Mouse (Mus musculus) left cerebral cortex, adult 8-10 months (tissue): ENCODE measurements at regions not wholly inside any gene's neighbourhood (a gene's known extent, or its start where the extent isn't known, plus 50 kb on each side); places are given as distances from the start of the nearest gene placed in this dataset.

Experiments used
- DNase-seq, 2 experiments: peaks; one replicate each; pipeline ENCODE4 v3.0.0; 2022; ENCODE audit warnings: low spot score in 2 of 2

GRCm38 (mm10) chr12:49732351-49732750 is 347.4 kb downstream of the Gm43517 start:
- DNase-seq, result no peak

GRCm38 (mm10) chr12:49737100-49737499 is 352.1 kb downstream of the Gm43517 start:
- no peak for DNase-seq

- peak; percentile 12 to 17 for DNase-seq
Measured at GRCm38 (mm10) chr12:49739960-49740740, 355.2 kb downstream of the Gm43517 start.

- DNase-seq, result no peak
Measured at GRCm38 (mm10) chr12:49743402-49743801, 358.4 kb downstream of the Gm43517 start.

GRCm38 (mm10) chr12:49747081-49747480 is 362.1 kb downstream of the Gm43517 start:
- DNase-seq, result no peak

DNA sequence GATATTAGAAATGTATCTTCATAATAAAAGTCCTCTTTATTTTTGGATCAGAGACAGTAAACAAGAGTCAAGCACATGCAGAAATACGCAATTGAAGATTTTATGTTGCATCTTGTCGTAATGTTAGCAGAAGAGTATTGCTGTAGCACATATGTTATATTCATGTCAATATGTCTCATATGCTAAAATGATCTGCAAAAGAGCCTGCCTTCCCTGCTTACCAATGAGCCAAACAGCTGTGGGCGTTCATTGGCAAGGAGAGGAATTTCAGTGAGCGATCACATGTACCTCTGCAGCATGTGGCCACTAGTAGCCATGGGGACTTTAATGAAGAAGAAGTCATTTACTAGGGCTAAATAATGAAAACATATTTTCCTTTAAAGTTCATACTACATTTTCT is 373.4 kb downstream of the Gm43517 start:
- DNase-seq, result no peak

DNA sequence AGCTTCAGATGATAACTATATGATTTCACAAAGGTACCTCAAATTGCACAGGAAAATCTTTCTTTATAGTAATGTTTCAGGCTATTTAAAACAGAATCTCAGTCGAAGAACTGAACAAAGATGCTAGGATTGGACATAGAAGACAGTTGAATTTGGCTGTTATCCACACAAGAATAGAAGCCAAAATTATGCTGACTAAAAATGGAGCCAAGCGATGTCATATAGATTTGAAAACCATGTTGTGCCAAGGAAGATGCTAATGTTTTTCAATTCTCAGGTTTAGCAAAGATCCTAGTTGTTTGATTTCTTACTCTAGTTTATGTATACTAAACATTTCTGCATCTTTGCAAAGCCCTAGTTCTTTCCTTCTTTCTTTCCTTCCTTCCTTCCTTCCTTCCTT is 379.6 kb downstream of the Gm43517 start:
- DNase-seq, result no peak

DNA sequence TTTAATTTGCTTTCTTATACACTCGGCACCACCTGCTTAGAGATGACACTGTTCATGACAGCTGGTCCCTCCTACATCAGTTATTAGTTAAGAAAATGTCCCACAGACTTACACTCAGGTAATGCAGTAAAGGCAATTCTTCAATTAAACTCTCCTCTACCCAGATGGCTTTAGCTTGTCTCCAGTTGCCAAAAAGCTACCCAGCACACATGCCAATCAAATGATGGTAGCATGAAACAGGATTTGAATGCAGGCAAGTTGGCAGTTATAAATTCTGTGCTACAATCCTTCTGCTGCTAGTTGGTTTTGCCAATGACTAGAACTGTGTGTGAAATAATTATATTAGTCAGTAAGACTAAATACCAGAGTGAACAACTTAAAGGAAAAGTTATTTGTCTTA is 423.4 kb downstream of the Gm43517 start:
- no peak for DNase-seq

GRCm38 (mm10) chr12:49814653-49815052 is 429.7 kb downstream of the Gm43517 start:
- no peak for DNase-seq

DNA sequence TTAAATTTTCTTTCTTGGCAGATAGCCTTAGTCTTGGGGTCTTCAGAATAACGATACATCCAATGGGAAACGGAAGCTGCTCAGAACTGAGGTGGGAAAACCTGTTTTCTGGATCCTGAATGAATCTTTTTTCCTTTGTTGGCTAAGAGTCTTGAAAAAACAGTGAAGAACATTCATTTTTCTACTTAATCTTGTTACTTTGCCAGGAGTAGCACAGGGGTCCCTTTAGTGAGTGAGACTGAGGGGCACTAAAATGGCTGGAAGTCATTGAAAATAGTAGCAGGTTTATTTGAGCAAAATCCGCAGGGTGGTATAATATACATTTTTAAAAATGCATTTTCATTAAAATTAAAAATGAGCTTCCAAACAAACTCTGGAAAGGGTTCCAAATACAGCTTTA is 442.8 kb downstream of the Gm43517 start:
- no peak for DNase-seq

GRCm38 (mm10) chr12:49828553-49828952 is 443.6 kb downstream of the Gm43517 start:
- no peak for DNase-seq

DNA sequence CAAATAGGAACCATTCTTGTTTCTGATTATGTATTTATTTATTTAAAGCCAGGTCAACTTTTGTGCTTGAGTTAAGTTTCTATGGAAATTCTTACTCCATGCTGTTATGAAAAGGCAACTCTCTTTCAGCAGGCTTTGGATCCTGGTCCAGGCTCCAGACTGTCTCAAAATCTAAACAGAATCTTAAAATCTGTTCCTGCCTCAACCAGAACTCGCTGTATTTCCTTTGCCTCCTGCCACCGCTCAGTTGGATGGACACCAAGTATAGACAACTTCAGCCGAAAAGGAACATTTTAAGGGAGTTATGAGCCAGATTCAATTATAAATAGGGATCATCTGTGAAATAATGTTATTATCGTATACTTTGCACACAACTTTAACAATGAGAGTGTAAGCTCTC is 445.7 kb downstream of the Gm43517 start:
- DNase-seq, result no peak

DNA sequence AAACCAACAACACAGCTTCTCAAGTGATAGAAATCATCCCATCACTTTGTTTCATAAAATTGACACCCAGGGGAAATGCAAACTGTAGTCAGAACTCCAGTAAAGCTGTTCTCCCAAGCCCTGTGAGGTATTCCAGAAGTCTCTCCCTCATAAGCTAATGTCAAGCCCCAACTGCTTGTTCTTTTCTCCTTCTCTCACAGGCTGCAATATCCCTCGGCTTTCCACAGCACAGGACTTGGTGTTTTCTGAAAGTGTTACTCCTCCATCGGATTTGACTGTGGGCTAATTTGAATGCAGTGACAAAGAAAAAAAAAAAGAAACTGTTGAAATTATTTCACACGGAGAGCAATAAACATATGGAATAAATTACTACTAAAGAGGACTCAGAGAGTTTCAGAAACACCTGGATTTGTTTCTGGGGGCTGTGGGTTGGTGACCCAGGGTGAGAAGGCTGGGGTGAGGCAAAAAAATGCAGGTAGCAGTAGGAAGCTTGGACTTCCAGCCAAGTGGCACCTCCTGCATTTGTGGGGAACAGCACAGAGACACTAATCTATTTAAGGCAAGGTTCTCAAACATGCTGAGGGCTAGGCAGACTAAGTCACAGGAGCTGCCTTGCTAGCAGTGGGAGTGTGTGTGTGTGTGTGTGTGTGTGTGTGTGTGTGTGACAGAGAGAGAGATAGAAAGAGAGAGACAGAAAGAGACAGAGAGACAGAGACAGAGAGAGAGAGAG is 447.3 kb downstream of the Gm43517 start:
- DNase-seq, result peak in 1 of 2 experiments; percentile 19

- DNase-seq, result no peak
Measured at GRCm38 (mm10) chr12:49836282-49837070, 451.5 kb downstream of the Gm43517 start.

DNA sequence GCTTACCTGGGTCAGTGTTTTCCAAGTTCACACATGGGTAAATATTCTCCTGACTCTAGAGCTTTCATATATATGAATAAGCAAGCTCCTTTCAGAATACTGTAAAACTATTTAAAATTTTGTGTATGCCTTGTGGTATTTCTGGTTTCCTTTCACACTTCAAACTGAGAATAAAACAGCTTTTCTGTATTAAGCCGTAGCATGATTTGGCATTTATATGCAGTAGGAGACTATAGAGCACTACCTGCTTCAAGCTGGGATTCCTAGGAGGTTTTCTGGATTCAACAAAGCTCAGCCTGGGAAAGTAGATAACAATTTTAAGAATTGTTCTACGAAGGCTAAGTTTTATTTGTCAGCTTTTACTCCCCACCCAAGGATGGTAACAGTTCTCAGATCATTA is 500.5 kb downstream of the Gm43517 start:
- DNase-seq, result no peak

- no peak for DNase-seq
Measured at GRCm38 (mm10) chr12:49887246-49887645, 502.3 kb downstream of the Gm43517 start.

DNA sequence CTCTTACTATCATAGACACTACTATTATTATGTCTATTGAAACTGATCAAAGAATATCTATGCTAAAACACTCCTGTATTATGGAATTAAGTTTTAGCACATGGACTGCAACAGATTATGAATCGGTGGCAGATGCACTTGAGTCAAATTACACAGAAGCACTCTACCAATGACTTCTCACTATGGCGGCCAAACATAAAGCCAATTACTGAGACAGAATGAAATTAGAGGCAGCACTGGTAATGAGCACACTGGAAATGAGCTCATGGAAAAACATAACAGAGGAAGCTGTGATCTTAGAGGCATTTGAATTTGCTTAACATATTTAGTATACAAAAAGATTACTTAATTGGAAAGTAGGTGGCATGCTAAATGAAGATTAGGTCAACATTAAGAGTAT is 512.8 kb downstream of the Gm43517 start:
- no peak for DNase-seq

GRCm38 (mm10) chr12:49915691-49916090 is 530.7 kb downstream of the Gm43517 start:
- no peak for DNase-seq

- DNase-seq, result peak in 1 of 2 experiments; percentile 22
Measured at GRCm38 (mm10) chr12:49921608-49922007, 536.6 kb downstream of the Gm43517 start.

- DNase-seq, result no peak
Measured at GRCm38 (mm10) chr12:49940818-49941217, 555.8 kb downstream of the Gm43517 start.

DNA sequence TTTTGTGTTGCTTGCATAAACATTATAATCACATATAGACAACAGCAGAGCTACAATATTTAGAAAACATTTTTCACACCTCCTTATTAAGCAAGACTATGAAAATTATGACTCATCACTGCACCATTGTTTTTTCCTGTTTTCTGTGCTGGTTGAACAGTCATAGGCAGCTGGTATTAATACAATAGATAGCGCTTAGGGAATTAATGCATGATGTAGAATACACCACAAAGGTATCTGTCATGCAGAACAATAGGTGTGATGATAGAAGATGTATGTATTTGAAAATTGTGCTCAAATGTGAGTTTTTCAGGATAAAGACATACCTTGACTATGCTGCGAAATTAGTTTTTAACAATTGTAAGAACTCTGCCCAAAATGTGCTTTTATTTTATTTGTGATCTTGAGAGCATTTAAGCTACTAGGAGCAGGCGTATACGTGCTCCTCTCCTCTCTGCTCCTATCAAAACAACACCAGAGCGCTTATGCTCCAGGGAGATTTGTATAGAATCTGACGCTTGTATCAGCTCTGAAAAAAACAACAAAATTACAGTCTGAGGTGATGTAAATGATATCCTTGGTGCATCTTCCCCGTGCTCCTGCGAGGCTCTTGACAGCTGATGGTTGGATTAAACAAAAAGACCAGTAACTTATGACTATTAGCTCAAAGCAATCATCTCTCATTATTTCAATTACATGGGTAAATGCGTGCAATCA is 560.1 kb downstream of the Gm43517 start:
- DNase-seq, result no peak
